Mouse (Mus musculus) cerebellum, postnatal 14 days (tissue): ENCODE measurements around the gene Eif2ak3.
"Not testable (repeated sequence)": the region's sequence is repeated elsewhere in the genome, so short reads cannot be mapped to it uniquely, and the experiment has no call there.

ENCODE experiments used
- DNase-seq, 2 experiments: peaks; one replicate each; pipeline ENCODE4 v3.0.0; 2021; ENCODE audit warnings: mixed read lengths in 2 of 2

Gene Eif2ak3

GRCm38 (mm10) chr6:70844002-70844804 is at the start of gene Eif2ak3:
Gene Eif2ak3, plus strand, starts transcription at chr6:70844515.
- peak; percentile 98 for DNase-seq

GRCm38 (mm10) chr6:70796940-70797339 is 47.4 kb upstream of the Eif2ak3 start:
- no peak for DNase-seq

- DNase-seq, result peak; percentile 81 to 85
Observed at GRCm38 (mm10) chr6:70797581-70798251, 46.6 kb upstream of the Eif2ak3 start.

GRCm38 (mm10) chr6:70804632-70805031 is 39.7 kb upstream of the Eif2ak3 start:
- DNase-seq, result peak; percentile 53 to 55

- peak; percentile 82 to 84 for DNase-seq
Observed at GRCm38 (mm10) chr6:70805267-70805666, 39.0 kb upstream of the Eif2ak3 start.

GRCm38 (mm10) chr6:70805820-70806513 is 38.3 kb upstream of the Eif2ak3 start:
- DNase-seq, result peak; percentile 84 to 86

- DNase-seq, result no peak
Observed at GRCm38 (mm10) chr6:70806514-70806912, 37.8 kb upstream of the Eif2ak3 start.

GRCm38 (mm10) chr6:70810524-70810923 is 33.8 kb upstream of the Eif2ak3 start:
- no peak for DNase-seq

- peak; percentile 88 to 89 for DNase-seq
Observed at GRCm38 (mm10) chr6:70811557-70812525, 32.5 kb upstream of the Eif2ak3 start.

- DNase-seq, result no peak
Observed at GRCm38 (mm10) chr6:70812526-70812895, 31.8 kb upstream of the Eif2ak3 start.

GRCm38 (mm10) chr6:70813921-70814628 is 30.2 kb upstream of the Eif2ak3 start:
- DNase-seq, result no peak

GRCm38 (mm10) chr6:70814629-70814950 is 29.7 kb upstream of the Eif2ak3 start:
- DNase-seq, result no peak

- no peak for DNase-seq
Observed at GRCm38 (mm10) chr6:70815471-70815870, 28.8 kb upstream of the Eif2ak3 start.

GRCm38 (mm10) chr6:70821566-70821965 is 22.7 kb upstream of the Eif2ak3 start:
- no peak for DNase-seq

- DNase-seq, result no peak
Observed at GRCm38 (mm10) chr6:70822386-70822910, 21.9 kb upstream of the Eif2ak3 start.

GRCm38 (mm10) chr6:70823277-70823676 is 21.0 kb upstream of the Eif2ak3 start:
- DNase-seq, result not testable (repeated sequence)

- DNase-seq, result peak; percentile 76 to 83
Observed at GRCm38 (mm10) chr6:70824085-70824986, 20.0 kb upstream of the Eif2ak3 start.

- no peak for DNase-seq
Observed at GRCm38 (mm10) chr6:70824987-70825337, 19.4 kb upstream of the Eif2ak3 start.

- DNase-seq, result no peak
Observed at GRCm38 (mm10) chr6:70829451-70829850, 14.9 kb upstream of the Eif2ak3 start.

GRCm38 (mm10) chr6:70830552-70830951 is 13.8 kb upstream of the Eif2ak3 start:
- DNase-seq, result no peak
